Mouse (Mus musculus) spleen, adult 2 months (tissue): ENCODE results near the gene Tbx3.

Experiments
- CTCF ChIP-seq: fragments of 200-500 bp; IDR thresholded peaks from 2 replicates; pipeline ENCODE4 v1.5.1; 2011; ENCODE audit warnings: mild to moderate bottlenecking, inconsistent platforms; ENCODE audit not compliant: insufficient read depth, insufficient read length, insufficient replicate concordance; ENCODE audit errors: extremely low read depth
- POLR2A ChIP-seq: fragments of 200-500 bp; IDR thresholded peaks from 2 replicates; pipeline ENCODE4 v1.6.1; 2011; ENCODE audit warnings: low read depth, low read length, inconsistent platforms

GRCm38 (mm10) chr5:119687005-119687855 is 16.8 kb downstream of the Tbx3 start:
- TF ChIP-seq CTCF (no peak), POLR2A (no peak)
